Mouse (Mus musculus) layer of hippocampus, postnatal 36 days (tissue): ENCODE results near the gene Tas1r1. TPM values are rescaled to one million over a fixed set of nuclear protein-coding genes. Genes with fewer than 3 reads are reported as not detected.

Experiments used
- DNase-seq, 2 experiments: peaks; one replicate each; pipeline ENCODE4 v3.0.0; 2022
- total RNA-seq, 2 experiments: library from RNA; stranded (reverse); gene quantifications; 2 replicates each; pipeline ENCODE4 v1.2.3; 2021

Tas1r1 gene
- total RNA-seq, 2 experiments from 2014 or later: 0.33 to 0.62 TPM

DNA sequence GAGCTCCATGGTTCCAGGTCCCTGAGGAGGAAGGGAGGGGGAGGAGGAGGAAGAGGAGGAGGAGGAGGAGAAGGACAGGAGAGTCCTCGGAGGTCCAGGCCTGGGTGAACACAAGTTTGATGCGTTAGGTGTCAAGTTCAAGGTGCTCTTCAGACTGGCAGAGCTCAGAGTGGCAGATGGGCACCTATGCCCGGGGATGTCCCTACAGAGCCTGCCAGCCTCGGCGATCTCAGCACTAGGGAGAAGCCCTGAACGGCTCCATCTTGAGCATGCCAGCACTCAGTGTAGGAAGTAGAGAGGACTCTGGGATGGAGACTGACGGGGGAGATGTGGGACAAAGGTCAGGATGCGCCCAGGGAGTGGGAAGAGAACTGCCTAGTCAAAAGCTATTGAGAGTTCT, 51.7 kb downstream of the Tas1r1 start:
- DNase-seq: no peak

DNA sequence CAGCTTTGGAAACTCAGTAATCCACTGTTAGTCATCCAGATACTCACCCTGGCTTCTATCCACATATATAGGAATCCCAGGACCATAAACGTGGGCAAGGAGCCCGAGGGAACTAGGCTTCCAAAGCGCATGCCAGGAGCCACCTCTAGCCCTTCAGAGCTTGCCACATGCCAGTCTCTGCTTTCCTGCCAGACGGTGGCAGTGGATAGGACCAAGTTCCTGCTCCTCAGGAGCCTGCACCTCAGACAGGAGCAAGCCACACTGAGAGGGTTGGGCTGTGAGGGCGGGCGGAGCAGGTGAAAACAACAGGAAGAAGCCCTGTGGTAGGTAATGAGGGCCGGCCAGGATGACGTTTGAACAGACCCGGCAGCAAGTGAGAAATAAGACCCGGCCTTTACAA, 52.5 kb downstream of the Tas1r1 start:
- no peak for DNase-seq

DNA sequence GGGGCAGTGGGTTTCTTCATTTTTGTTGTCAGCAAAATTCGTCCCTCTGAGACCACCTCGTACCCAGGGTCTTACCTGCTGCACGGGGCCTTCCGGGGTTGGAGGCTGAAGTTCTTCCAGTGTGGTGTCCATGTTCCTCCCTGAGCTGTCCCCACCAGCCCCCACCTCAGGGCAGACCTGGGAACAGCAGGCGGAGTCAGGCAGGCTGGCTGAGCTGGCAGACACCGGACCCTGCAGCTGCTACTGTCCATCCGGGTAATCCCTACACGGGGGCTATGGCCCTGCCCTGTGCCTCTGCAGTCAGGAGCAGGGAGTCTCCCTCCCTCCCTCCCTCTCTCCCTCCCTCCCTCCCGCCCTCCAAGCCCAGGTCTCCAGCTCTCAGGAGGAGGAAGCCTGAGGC, 54.8 kb downstream of the Tas1r1 start:
- DNase-seq: no peak

- no peak for DNase-seq
These were observed 55.3 kb downstream of the Tas1r1 start for GRCm38 (mm10) chr4:151983043-151983442.

DNA sequence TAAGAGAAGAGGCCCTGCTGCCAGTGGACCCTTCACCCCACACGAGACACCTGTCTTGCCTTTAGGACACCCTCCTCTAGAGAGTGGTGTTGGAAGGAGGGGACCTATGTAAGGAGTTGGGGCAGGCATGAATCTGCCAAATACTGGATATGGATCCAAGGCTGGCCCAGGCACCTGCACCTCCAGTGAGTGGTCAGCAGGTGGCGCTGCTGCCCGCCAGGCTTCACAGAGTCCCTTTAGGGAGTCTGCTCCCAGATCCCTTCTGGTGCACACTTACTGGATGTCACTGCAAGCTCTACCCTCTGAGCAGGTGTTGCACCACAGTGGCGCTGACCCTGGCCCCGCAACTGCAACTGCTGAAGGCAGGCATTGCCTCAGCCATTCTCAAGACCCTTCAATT, 57.0 kb downstream of the Tas1r1 start:
- DNase-seq: peak; percentile 81

- DNase-seq: no peak
These were observed 57.7 kb downstream of the Tas1r1 start for GRCm38 (mm10) chr4:151980699-151981098.

Other genes with a start within 250 kb of the Tas1r1 start
- gene Camta1, start 176.7 kb downstream of the Tas1r1 start, total RNA-seq: 100 to 1,000 TPM; 279 to 294 TPM
- 10 to 100 TPM; 62.0 to 63.1 TPM for gene Dnajc11, start 104.9 kb downstream of the Tas1r1 start, total RNA-seq
- gene Thap3, start 49.6 kb downstream of the Tas1r1 start, total RNA-seq: 10 to 100 TPM; 24.6 to 29.9 TPM
- 10 to 100 TPM; 11.1 to 11.6 TPM for gene Phf13, start 42.3 kb downstream of the Tas1r1 start, total RNA-seq
- 10 to 100 TPM; 20.5 to 21.4 TPM for gene Klhl21, start 29.8 kb downstream of the Tas1r1 start, total RNA-seq
- 10 to 100 TPM; 11.7 to 13.7 TPM for gene Zbtb48, start 10.9 kb downstream of the Tas1r1 start, total RNA-seq
- 10 to 100 TPM; 19.7 to 21.3 TPM for gene Nol9, start 753 bp upstream of the Tas1r1 start, total RNA-seq
- gene Plekhg5, start 33.9 kb upstream of the Tas1r1 start, total RNA-seq: 100 to 1,000 TPM; 158 to 166 TPM
- 10 to 100 TPM; 46.5 to 65.3 TPM for gene Tnfrsf25, start 77.4 kb upstream of the Tas1r1 start, total RNA-seq
- gene Espn, start 113.8 kb upstream of the Tas1r1 start, total RNA-seq: 1 to 10 TPM; 1.4 to 1.5 TPM
- not detected for gene Hes2, start 120.3 kb upstream of the Tas1r1 start, total RNA-seq
- gene Acot7, start 139.6 kb upstream of the Tas1r1 start, total RNA-seq: 100 to 1,000 TPM; 331 to 345 TPM
- gene Gpr153, start 235.7 kb upstream of the Tas1r1 start, total RNA-seq: 1 to 10 TPM; 5.3 to 6.1 TPM